Mouse (Mus musculus) hematopoietic stem cell, adult 5-6 weeks (primary cell): ENCODE data around the gene Rtn4rl1. TPM values are rescaled to one million over a fixed set of nuclear protein-coding genes. Genes with fewer than 3 reads are reported as not detected.
"Not testable (repeated sequence)": the region's sequence is repeated elsewhere in the genome, so short reads cannot be mapped to it uniquely, and the experiment has no call there.

Source experiments
- ATAC-seq, 2 experiments: fragments of 125-278 bp in 1 of 2; replicated peaks in 1 of 2; 2 replicates each; pipeline ENCODE4 v1.8.0; 2016 to 2017; ENCODE audit warnings: inconsistent platforms in 2 of 2, mild to moderate bottlenecking in 2 of 2, moderate number of reproducible peaks in 2 of 2, low read depth in 1 of 2, moderate TSS enrichment in 1 of 2; ENCODE audit not compliant: low FRiP score in 2 of 2, poor library complexity in 2 of 2, severe bottlenecking in 2 of 2, insufficient read depth in 1 of 2, low TSS enrichment in 1 of 2
- total RNA-seq: library from RNA; stranded (forward); fragments of 172-1452, 232-1000 nt; gene quantifications from 2 replicates; pipeline ENCODE4 v1.2.3, GENCODE M21; 2017

The Rtn4rl1 gene
- total RNA-seq, 1 experiment from 2014 or later = 0.84 TPM

- ATAC-seq = peak; percentile 12 to 53; a peak in 3 of 4 replicates
These were observed 20.3 kb upstream of the Rtn4rl1 start for GRCm38 (mm10) chr11:75173095-75173798.

- no peak for ATAC-seq
These were observed 19.8 kb upstream of the Rtn4rl1 start for GRCm38 (mm10) chr11:75173799-75174165.

- ATAC-seq = not testable (repeated sequence)
These were observed 19.0 kb upstream of the Rtn4rl1 start for GRCm38 (mm10) chr11:75174574-75174973.

GRCm38 (mm10) chr11:75178011-75178410 lies 15.6 kb upstream of the Rtn4rl1 start:
- ATAC-seq = no peak

GRCm38 (mm10) chr11:75178672-75179208 lies 14.8 kb upstream of the Rtn4rl1 start, which contains the start of gene Ovca2:
TSS of gene Ovca2 (minus strand) at chr11:75178835.
- peak; percentile 95 to 97 for ATAC-seq

GRCm38 (mm10) chr11:75183917-75184570 lies 9.5 kb upstream of the Rtn4rl1 start:
- no peak for ATAC-seq

GRCm38 (mm10) chr11:75184573-75184972 lies 9.0 kb upstream of the Rtn4rl1 start:
- ATAC-seq = no peak

- ATAC-seq = no peak
These were observed 8.6 kb upstream of the Rtn4rl1 start for GRCm38 (mm10) chr11:75184986-75185385.

- ATAC-seq = peak in 1 of 2 experiments; percentile 3; a peak in 1 of 4 replicates
These were observed 3.7 kb upstream of the Rtn4rl1 start for GRCm38 (mm10) chr11:75189713-75190370.

GRCm38 (mm10) chr11:75190371-75190724 lies 3.2 kb upstream of the Rtn4rl1 start:
- ATAC-seq = peak; percentile 86 to 89

- ATAC-seq = no peak
These were observed 2.6 kb upstream of the Rtn4rl1 start, which contains the start of gene Dph1 for GRCm38 (mm10) chr11:75190905-75191441. TSS of gene Dph1 (minus strand) at chr11:75191241.

- no peak for ATAC-seq
These were observed 1.7 kb upstream of the Rtn4rl1 start for GRCm38 (mm10) chr11:75191841-75192240.

- ATAC-seq = peak; percentile 56 to 68
These were observed 1.0 kb upstream of the Rtn4rl1 start for GRCm38 (mm10) chr11:75192336-75193214.

- no peak for ATAC-seq
These were observed 702 bp downstream of the Rtn4rl1 start for GRCm38 (mm10) chr11:75194121-75194849.

GRCm38 (mm10) chr11:75194850-75195461 lies 1.4 kb downstream of the Rtn4rl1 start:
- ATAC-seq = no peak

- ATAC-seq = no peak
These were observed 2.5 kb downstream of the Rtn4rl1 start for GRCm38 (mm10) chr11:75196131-75196530.
